Mouse (Mus musculus) ES-E14 (cell line): ENCODE results near the gene Tarsl2. TPM values are rescaled to one million over a fixed set of nuclear protein-coding genes. Genes with fewer than 3 reads are reported as not detected.
A peak's percentile ranks its signal among the peaks of the same experiment; 100 is the strongest.

Experiments
- DNase-seq: peaks from one replicate; pipeline ENCODE4 v3.0.0-alpha.2; 2013; ENCODE audit warnings: low read depth, low spot score
- H3K27ac ChIP-seq: 2 replicates; pipeline ENCODE4 v1.5.1; 2012; ENCODE audit warnings: low read depth, mild to moderate bottlenecking, low read length, moderate library complexity, mixed read lengths; ENCODE audit not compliant: poor library complexity, insufficient read depth, severe bottlenecking
- H3K36me3 ChIP-seq: 2 replicates; pipeline ENCODE4 v1.6.1; 2012; ENCODE audit warnings: mild to moderate bottlenecking, low read length, moderate library complexity, mixed read lengths; ENCODE audit not compliant: control insufficient read depth, poor library complexity, insufficient read depth, severe bottlenecking
- H3K4me1 ChIP-seq, 2 experiments: fragments of 150-350 bp in 1 of 2; sonication (generic) in 1 of 2; 2 replicates each; pipeline ENCODE4 v1.6.1; 2012; ENCODE audit warnings: low read length in 2 of 2, mild to moderate bottlenecking in 1 of 2, mixed read lengths in 1 of 2; ENCODE audit not compliant: control insufficient read depth in 2 of 2, insufficient read depth in 2 of 2, poor library complexity in 1 of 2
- H3K4me3 ChIP-seq, 2 experiments: fragments of 150-350 bp in 1 of 2; sonication (generic) in 1 of 2; 2 replicates each; pipeline ENCODE4 v1.5.1; 2012; ENCODE audit warnings: low read length in 2 of 2, low read depth in 1 of 2, mild to moderate bottlenecking in 1 of 2, mixed read lengths in 1 of 2; ENCODE audit not compliant: insufficient read depth in 1 of 2, poor library complexity in 1 of 2, severe bottlenecking in 1 of 2
- H3K9ac ChIP-seq: 2 replicates; pipeline ENCODE4 v1.6.1; 2012; ENCODE audit warnings: low read depth, mild to moderate bottlenecking, low read length, mixed read lengths; ENCODE audit not compliant: poor library complexity, insufficient read depth, severe bottlenecking
- H3K9me3 ChIP-seq: fragments of 150-350 bp; sonication (generic); 2 replicates; pipeline ENCODE4 v1.6.1; 2012; ENCODE audit warnings: low read depth, mild to moderate bottlenecking, low read length; ENCODE audit not compliant: control insufficient read depth, insufficient read depth
- CHD2 ChIP-seq: IDR thresholded peaks from 2 replicates; pipeline ENCODE4 v1.6.1; 2014; ENCODE audit warnings: mild to moderate bottlenecking, low read depth, low read length, inconsistent platforms
- HCFC1 ChIP-seq: IDR thresholded peaks from 2 replicates; pipeline ENCODE4 v1.6.1; 2012; ENCODE audit warnings: low read length, inconsistent platforms, borderline replicate concordance; ENCODE audit not compliant: insufficient read depth
- MAFK ChIP-seq: IDR thresholded peaks from 2 replicates; pipeline ENCODE4 v1.6.1; 2014; ENCODE audit warnings: mild to moderate bottlenecking, low read depth, low read length, inconsistent platforms; ENCODE audit not compliant: insufficient read depth
- ZC3H11A ChIP-seq: IDR thresholded peaks from 2 replicates; pipeline ENCODE4 v1.6.1; 2012; ENCODE audit warnings: low read depth, mild to moderate bottlenecking, inconsistent platforms, low read length, borderline replicate concordance
- ZNF384 ChIP-seq: IDR thresholded peaks from 2 replicates; pipeline ENCODE4 v1.6.1; 2012; ENCODE audit warnings: low read depth, low read length, inconsistent platforms
- in situ Hi-C, 2 experiments: fragments of 600-800 bp; cut with MboI; formaldehyde crosslinking; loops; one replicate each; pipeline ENCODE4 v1.15.1; 2025; ENCODE audit warnings: low sequenced_read_pairs in 2 of 2, inconsistent platforms in 1 of 2; ENCODE audit not compliant: unreplicated experiment in 2 of 2
- total RNA-seq: library from RNA; depleted of rRNA; stranded (reverse); fragments of 300-350 nt; gene quantifications from 2 replicates; pipeline ENCODE4 v1.2.3, GENCODE M21; 2012

Tarsl2 gene
- total RNA-seq, 1 experiment: 3.2 TPM

DNA sequence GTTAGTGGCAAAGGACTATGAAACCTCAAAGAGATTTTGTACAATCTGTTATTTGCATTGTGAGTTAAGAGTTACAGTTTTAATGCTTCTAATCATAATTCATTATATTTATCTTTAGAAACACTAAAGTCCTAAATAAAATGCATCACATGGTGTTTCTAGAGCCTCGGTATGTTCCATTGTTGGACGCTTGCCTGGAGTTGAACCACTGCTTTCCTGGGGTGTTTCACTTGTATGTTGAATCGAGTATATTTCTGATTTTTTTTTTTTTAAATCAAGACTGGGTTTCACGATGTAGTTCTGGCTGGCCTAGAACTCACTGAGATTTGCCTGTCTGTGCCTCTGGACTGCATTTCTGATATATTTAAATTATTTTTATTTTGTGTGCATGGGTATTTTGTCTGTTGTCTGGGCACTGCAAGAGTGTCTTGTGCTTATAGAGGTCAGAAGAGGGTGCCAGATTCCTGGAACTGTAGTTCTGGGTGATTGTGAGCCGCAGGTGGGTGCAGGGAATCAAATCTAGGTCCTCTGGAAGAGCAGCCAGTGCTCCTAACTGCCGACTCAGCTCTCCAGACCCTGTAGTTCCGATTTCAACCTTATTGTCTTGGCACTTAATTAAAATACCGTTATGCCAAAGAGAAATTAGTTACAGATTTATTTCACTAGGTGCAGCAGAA lies 47.4 kb downstream of the Tarsl2 start:
- H3K9me3 ChIP-seq: no peaks in the 10 kb centered on the region
- peaks cover 4% of the 10 kb centered on the region; the same call in 1 of the 2 replicates for H3K36me3 ChIP-seq
- H3K9ac ChIP-seq: no peak overlapping the region
- H3K4me1 ChIP-seq: no peaks in the 10 kb centered on the region
- no peak overlapping the region for H3K4me3 ChIP-seq
- no peak overlapping the region for H3K27ac ChIP-seq
- in situ Hi-C loops: no loop called here
- DNase-seq: no peak
- TF ChIP-seq HCFC1 (no peak), ZC3H11A (no peak), ZNF384 (no peak), MAFK (no peak), CHD2 (no peak)

DNA sequence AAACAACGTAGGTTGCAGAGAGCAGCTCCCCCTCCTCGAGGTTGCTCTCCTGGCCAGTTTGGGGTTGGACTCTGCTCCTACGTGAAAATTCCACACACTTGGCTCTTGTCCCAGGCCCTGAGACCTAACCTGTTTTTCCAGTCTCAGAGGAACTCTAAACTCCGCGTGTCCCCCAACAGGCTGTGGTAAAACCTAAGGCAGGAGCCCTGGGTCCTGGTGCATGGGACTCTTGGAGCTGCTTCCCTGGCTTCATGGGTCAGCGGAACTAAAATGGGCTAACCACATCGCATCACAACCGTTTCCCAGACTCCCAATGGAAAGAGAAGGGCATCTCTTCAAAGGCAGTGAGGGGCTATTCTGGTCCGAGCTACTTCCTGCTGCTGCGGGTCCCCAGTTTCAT lies 48.2 kb downstream of the Tarsl2 start:
- in situ Hi-C loops: no loop called here
- Histone ChIP-seq H3K9ac (peak overlapping the region; percentile 20; the same call in 1 of the 2 replicates), H3K36me3 (peaks cover 10% of the 10 kb centered on the region), H3K27ac (no peak overlapping the region), H3K9me3 (no peaks in the 10 kb centered on the region), H3K4me1 (no peaks in the 10 kb centered on the region), H3K4me3 (peak overlapping the region; percentile 88 to 98)
- TF ChIP-seq HCFC1 (no peak), CHD2 (no peak), ZC3H11A (no peak), MAFK (no peak), ZNF384 (no peak)
- DNase-seq: no peak

DNA sequence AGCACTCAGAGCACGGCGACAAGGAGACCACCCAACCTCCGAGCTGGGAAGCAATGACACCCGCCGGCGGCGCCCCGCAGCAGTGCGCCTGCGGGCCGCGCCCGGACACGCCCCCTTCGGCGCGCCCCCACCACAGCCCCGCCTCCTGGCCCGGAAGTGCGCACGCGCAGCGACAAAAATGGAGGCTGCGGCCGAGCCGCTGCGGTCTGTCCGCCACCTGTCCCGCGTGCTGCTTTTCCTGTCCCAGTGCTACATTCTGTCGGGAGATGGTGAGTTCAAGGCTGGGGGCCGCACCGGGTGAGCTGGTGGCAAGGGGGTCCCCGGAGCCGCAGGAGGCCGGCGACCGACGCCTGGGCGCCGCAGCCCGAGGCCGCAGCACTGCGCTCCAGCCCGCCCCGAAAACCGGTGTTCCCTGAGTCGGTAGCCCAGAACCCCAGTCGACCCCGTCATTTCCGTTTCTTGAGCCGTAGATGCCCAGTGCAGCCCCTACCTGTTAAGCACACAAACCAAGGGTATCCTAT lies 48.7 kb downstream of the Tarsl2 start:
- H3K9me3 ChIP-seq: no peaks in the 10 kb centered on the region
- peak; percentile 59 for DNase-seq
- H3K27ac ChIP-seq: peak overlapping the region; percentile 24; the same call in 1 of the 2 replicates
- TF ChIP-seq ZNF384 (no peak), MAFK (no peak), CHD2 (no peak), HCFC1 (no peak), ZC3H11A (no peak)
- H3K4me3 ChIP-seq: peak overlapping the region; percentile 88 to 98
- no peaks in the 10 kb centered on the region for H3K4me1 ChIP-seq
- peaks cover 15% of the 10 kb centered on the region for H3K36me3 ChIP-seq
- peak overlapping the region; percentile 96 for H3K9ac ChIP-seq
- in situ Hi-C loops: no loop called here

DNA sequence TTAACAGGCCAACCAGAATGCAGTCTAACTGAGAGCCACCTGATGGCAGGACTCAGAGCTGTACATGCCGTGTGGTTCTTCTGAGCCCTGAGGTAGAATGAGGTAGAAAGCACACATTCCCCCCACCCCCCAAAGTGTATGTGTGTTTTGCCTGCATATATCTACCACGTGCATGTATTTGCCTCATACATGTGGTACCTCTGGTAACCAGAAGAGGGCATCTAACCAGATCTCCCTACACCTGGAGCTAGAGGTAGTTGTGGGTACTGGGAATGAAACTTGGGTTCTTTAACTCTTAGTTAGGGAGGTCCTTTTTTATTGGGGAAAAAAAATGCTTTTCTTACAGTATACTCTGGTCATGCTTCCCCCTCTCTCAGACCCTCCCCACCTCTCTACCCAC lies 51.8 kb downstream of the Tarsl2 start:
- DNase-seq: no peak
- Histone ChIP-seq H3K27ac (no peak overlapping the region), H3K4me3 (no peak overlapping the region), H3K36me3 (peaks cover 28% of the 10 kb centered on the region), H3K9ac (no peak overlapping the region), H3K9me3 (no peaks in the 10 kb centered on the region), H3K4me1 (no peaks in the 10 kb centered on the region)
- TF ChIP-seq CHD2 (no peak), ZC3H11A (0 out of 2 replicates have a peak, but pooled peaks have one; percentile 35)
- in situ Hi-C loops: no loop called here

DNA sequence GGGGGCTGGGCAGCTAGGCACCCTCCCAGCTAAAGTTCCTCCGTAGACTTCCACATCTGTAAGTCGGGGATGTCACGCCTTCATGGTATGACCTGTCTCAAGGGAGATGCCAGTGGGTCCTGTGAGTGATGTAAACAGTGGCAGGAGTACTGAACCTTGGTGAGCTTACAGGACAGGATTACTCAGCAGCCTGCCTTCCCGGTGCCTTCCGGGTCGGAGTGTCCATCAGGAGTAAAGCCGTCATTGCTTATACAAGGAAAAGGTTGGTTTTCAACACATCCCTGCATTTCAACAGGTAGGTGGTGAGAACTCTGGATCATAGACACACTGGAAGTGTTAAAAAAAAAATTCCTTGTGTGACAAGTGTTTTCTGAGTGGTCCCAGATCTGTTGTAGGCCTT lies 57.4 kb downstream of the Tarsl2 start:
- H3K36me3 ChIP-seq: peaks cover 28% of the 10 kb centered on the region
- no peak overlapping the region for H3K27ac ChIP-seq
- DNase-seq: no peak
- no peak overlapping the region for H3K9ac ChIP-seq
- no peak overlapping the region for H3K4me3 ChIP-seq
- TF ChIP-seq MAFK (no peak), CHD2 (no peak), ZNF384 (no peak), ZC3H11A (no peak), HCFC1 (no peak)
- H3K4me1 ChIP-seq: 0 out of 4 replicates have a peak, but pooled peaks cover 0 to 6% of the 10 kb centered on the region in 2 experiments
- in situ Hi-C loops: no loop called here
- no peaks in the 10 kb centered on the region for H3K9me3 ChIP-seq
